ENCODE assay signal across 8 mouse cellular contexts in genomic region chr10:81570831-81571500, GRCm38 (mm10). TPM values are rescaled to one million over a fixed set of nuclear protein-coding genes. Genes with fewer than 3 reads are reported as not detected.
DNase-seq lines count a peak whose midpoint lies in the region; ATAC-seq and TF ChIP-seq lines count a peak whose summit lies in the region.

No protein-coding gene starts in this region.

- peak; percentile 94 to 96 for DNase-seq in heart, postnatal 10 days
- peak; percentile 96 to 98 for DNase-seq in kidney, postnatal 4 days
- DNase-seq in neural tube, embryonic 11.5 days (ENCODE audit: low spot score) = peak; percentile 97

- intact Hi-C loops in heart, postnatal 10 days (cut with DNase I) = no loop called here

- H3K4me2 ChIP-seq in forebrain, embryonic 13.5 days = peak overlapping the region; percentile 74
- H3K4me2 ChIP-seq in liver, embryonic 15.5 days = peak overlapping the region; percentile 95
- H3K4me2 ChIP-seq in neural tube, embryonic 11.5 days (ENCODE audit: low read depth) = peak overlapping the region; percentile 47
- peak overlapping the region; percentile 71 for H3K4me2 ChIP-seq in stomach, embryonic 16.5 days (ENCODE audit: low read depth, low read length)

- H3K27me3 ChIP-seq in ES-Bruce4 (ENCODE audit: control insufficient read depth, insufficient read depth, low read length, poor library complexity, severe bottlenecking) = no peaks in the 10 kb centered on the region
- H3K27me3 ChIP-seq in forebrain, embryonic 13.5 days = peaks cover 62% of the 10 kb centered on the region
- H3K27me3 ChIP-seq in liver, embryonic 15.5 days = peaks cover 50% of the 10 kb centered on the region
- H3K27me3 ChIP-seq in neural tube, embryonic 11.5 days (ENCODE audit: control insufficient read depth, insufficient read depth, low read length) = peaks cover 47% of the 10 kb centered on the region
- no peaks in the 10 kb centered on the region for H3K27me3 ChIP-seq in stomach, embryonic 16.5 days (ENCODE audit: control insufficient read depth, insufficient read depth, low read length)

- peak overlapping the region; percentile 54 for H3K9ac ChIP-seq in ES-Bruce4 (ENCODE audit: low read depth, poor library complexity, severe bottlenecking)
- peak overlapping the region; percentile 45; the same call in 1 of the 2 replicates for H3K9ac ChIP-seq in forebrain, embryonic 13.5 days
- peak overlapping the region; percentile 55 for H3K9ac ChIP-seq in liver, embryonic 15.5 days
- H3K9ac ChIP-seq in neural tube, embryonic 11.5 days (ENCODE audit: low read length) = no peak overlapping the region
- peak overlapping the region; percentile 69 for H3K9ac ChIP-seq in stomach, embryonic 16.5 days (ENCODE audit: low read length)

- 1% methylated on average over 32 of the region's 34 CpGs for WGBS in forebrain, embryonic 13.5 days
- under 1% methylated on average over 34 of the region's 34 CpGs for WGBS in liver, embryonic 15.5 days (ENCODE audit: insufficient replicate concordance)
- under 1% methylated on average over 32 of the region's 34 CpGs for WGBS in neural tube, embryonic 11.5 days
- 0% methylated on average over 33 of the region's 34 CpGs for WGBS in stomach, embryonic 16.5 days

- TF ChIP-seq EP300 in ES-Bruce4 (IDR thresholded peaks at IDR 0.05; ENCODE audit: insufficient read depth, low read depth, low read length) = no peak

- peaks cover 3% of the 10 kb centered on the region for H3K4me1 ChIP-seq in ES-Bruce4 (ENCODE audit: control insufficient read depth, insufficient read depth, low read length)
- peaks cover 70% of the 10 kb centered on the region for H3K4me1 ChIP-seq in forebrain, embryonic 13.5 days
- H3K4me1 ChIP-seq in liver, embryonic 15.5 days (replicated peaks) = peaks cover 79% of the 10 kb centered on the region
- H3K4me1 ChIP-seq in neural tube, embryonic 11.5 days (ENCODE audit: control insufficient read depth, insufficient read depth, low read length) = peaks cover 35% of the 10 kb centered on the region
- H3K4me1 ChIP-seq in stomach, embryonic 16.5 days (ENCODE audit: control insufficient read depth, insufficient read depth, low read length) = peaks cover 58% of the 10 kb centered on the region

- peak overlapping the region; percentile 72 for H3K4me3 ChIP-seq in ES-Bruce4 (ENCODE audit: low read depth, low read length)
- H3K4me3 ChIP-seq in forebrain, embryonic 13.5 days = peak overlapping the region; percentile 40
- peak overlapping the region; percentile 67 for H3K4me3 ChIP-seq in liver, embryonic 15.5 days (replicated peaks)
- peak overlapping the region; percentile 26 for H3K4me3 ChIP-seq in neural tube, embryonic 11.5 days (ENCODE audit: low read depth, low read length)
- peak overlapping the region; percentile 53 for H3K4me3 ChIP-seq in stomach, embryonic 16.5 days (replicated peaks; ENCODE audit: low read length)

- H3K36me3 ChIP-seq in ES-Bruce4 (ENCODE audit: control insufficient read depth, insufficient read depth, low read length, poor library complexity, severe bottlenecking) = no peaks in the 10 kb centered on the region
- H3K36me3 ChIP-seq in forebrain, embryonic 13.5 days (ENCODE audit: poor library complexity, severe bottlenecking) = peaks cover 15% of the 10 kb centered on the region
- H3K36me3 ChIP-seq in liver, embryonic 15.5 days (replicated peaks) = peaks cover 4% of the 10 kb centered on the region
- no peaks in the 10 kb centered on the region for H3K36me3 ChIP-seq in neural tube, embryonic 11.5 days (ENCODE audit: control insufficient read depth, insufficient read depth, low read length)
- H3K36me3 ChIP-seq in stomach, embryonic 16.5 days (ENCODE audit: control insufficient read depth, insufficient read depth, low read length) = peaks cover 4% of the 10 kb centered on the region

- no peak for TF ChIP-seq CTCF in ES-Bruce4 (IDR thresholded peaks at IDR 0.05; ENCODE audit: low read depth, low read length)

- peak; percentile 24; the same call in 1 of the 2 replicates for ATAC-seq in cerebellum, adult (ENCODE audit: insufficient number of reproducible peaks, low FRiP score, low TSS enrichment)
- ATAC-seq in forebrain, embryonic 13.5 days = peak; percentile 73
- peak; percentile 19 for ATAC-seq in liver, embryonic 15.5 days (ENCODE audit: insufficient read depth)
- peak; percentile 68 for ATAC-seq in neural tube, embryonic 11.5 days (ENCODE audit: insufficient read depth, low FRiP score, low TSS enrichment)
- peak; percentile 69 for ATAC-seq in stomach, embryonic 16.5 days (ENCODE audit: insufficient read depth, low FRiP score)

- no peaks in the 10 kb centered on the region for H3K9me3 ChIP-seq in ES-Bruce4 (replicated peaks; ENCODE audit: control insufficient read depth, insufficient read depth, low read length, poor library complexity, severe bottlenecking)
- no peaks in the 10 kb centered on the region for H3K9me3 ChIP-seq in forebrain, embryonic 13.5 days (replicated peaks)
- H3K9me3 ChIP-seq in liver, embryonic 15.5 days (replicated peaks) = no peaks in the 10 kb centered on the region
- no peaks in the 10 kb centered on the region for H3K9me3 ChIP-seq in neural tube, embryonic 11.5 days (ENCODE audit: control insufficient read depth, low read length)
- no peaks in the 10 kb centered on the region for H3K9me3 ChIP-seq in stomach, embryonic 16.5 days (replicated peaks; ENCODE audit: control insufficient read depth, low read length)

- H3K27ac ChIP-seq in ES-Bruce4 (ENCODE audit: insufficient read depth, low read length) = 0 out of 2 replicates have a peak overlapping the region, but pooled peaks have one; percentile 28
- H3K27ac ChIP-seq in forebrain, embryonic 13.5 days = peak overlapping the region; percentile 85
- peak overlapping the region; percentile 83 for H3K27ac ChIP-seq in liver, embryonic 15.5 days (replicated peaks)
- 0 out of 2 replicates have a peak overlapping the region, but pooled peaks have one; percentile 23 for H3K27ac ChIP-seq in neural tube, embryonic 11.5 days (ENCODE audit: low read depth, low read length)
- H3K27ac ChIP-seq in stomach, embryonic 16.5 days (ENCODE audit: low read length) = peak overlapping the region; percentile 86

- TF ChIP-seq POLR2A in ES-Bruce4 (IDR thresholded peaks at IDR 0.05; ENCODE audit: insufficient read depth, low read length) = no peak

RNA-seq across cellular contexts. Expression of gene Tle2, which starts 3.4 kb away (rescaled TPM):
- 3.1 and 3.8 TPM in 2 replicates for polyA plus RNA-seq in ES-Bruce4 (2011; ENCODE audit: insufficient read depth, insufficient read length, low read depth, missing spikeins)
- 15.1 and 17.7 TPM in 2 replicates for polyA plus RNA-seq in forebrain, embryonic 13.5 days (2015; fragmentation: Nextera tagmentation; extraction: Ambion mirVana)
- 10 to 100 TPM in 1 of 2 experiments, 1 to 10 TPM in 1; 8.1 to 11.2 TPM for total RNA-seq in heart, postnatal 10 days (2021)
- polyA plus RNA-seq in liver, embryonic 15.5 days (2015; fragmentation: Nextera tagmentation; extraction: Ambion mirVana) = 2.2 and 2.6 TPM in 2 replicates
- 7.0 and 7.3 TPM in 2 replicates for polyA plus RNA-seq in neural tube, embryonic 11.5 days (2014; fragmentation: Nextera tagmentation; extraction: Ambion mirVana)
- 20.6 and 23.6 TPM in 2 replicates for polyA plus RNA-seq in stomach, embryonic 16.5 days (2015; fragmentation: Nextera tagmentation; extraction: Ambion mirVana)

RNA-seq across cellular contexts. Expression of gene Aes, which starts 11.7 kb away (rescaled TPM):
- 148 and 152 TPM in 2 replicates for polyA plus RNA-seq in ES-Bruce4 (2011; ENCODE audit: insufficient read depth, insufficient read length, low read depth, missing spikeins)
- polyA plus RNA-seq in forebrain, embryonic 13.5 days (2015; fragmentation: Nextera tagmentation; extraction: Ambion mirVana) = 430 and 502 TPM in 2 replicates
- 100 to 1,000 TPM; 867 to 890 TPM for total RNA-seq in heart, postnatal 10 days (2021)
- 243 and 271 TPM in 2 replicates for polyA plus RNA-seq in liver, embryonic 15.5 days (2015; fragmentation: Nextera tagmentation; extraction: Ambion mirVana)
- polyA plus RNA-seq in neural tube, embryonic 11.5 days (2014; fragmentation: Nextera tagmentation; extraction: Ambion mirVana) = 266 and 278 TPM in 2 replicates
- polyA plus RNA-seq in stomach, embryonic 16.5 days (2015; fragmentation: Nextera tagmentation; extraction: Ambion mirVana) = 325 and 351 TPM in 2 replicates

RNA-seq across cellular contexts. Expression of gene Gna11, which starts 26.0 kb away (rescaled TPM):
- 32.0 and 35.3 TPM in 2 replicates for polyA plus RNA-seq in ES-Bruce4 (2011; ENCODE audit: insufficient read depth, insufficient read length, low read depth, missing spikeins)
- 79.0 and 84.3 TPM in 2 replicates for polyA plus RNA-seq in forebrain, embryonic 13.5 days (2015; fragmentation: Nextera tagmentation; extraction: Ambion mirVana)
- total RNA-seq in heart, postnatal 10 days (2021) = 10 to 100 TPM; 59.2 to 60.6 TPM
- polyA plus RNA-seq in liver, embryonic 15.5 days (2015; fragmentation: Nextera tagmentation; extraction: Ambion mirVana) = 20.3 and 24.6 TPM in 2 replicates
- polyA plus RNA-seq in neural tube, embryonic 11.5 days (2014; fragmentation: Nextera tagmentation; extraction: Ambion mirVana) = 74.6 and 78.8 TPM in 2 replicates
- polyA plus RNA-seq in stomach, embryonic 16.5 days (2015; fragmentation: Nextera tagmentation; extraction: Ambion mirVana) = 101 and 105 TPM in 2 replicates

RNA-seq across cellular contexts. Expression of gene Tle6, which starts 29.9 kb away (rescaled TPM):
- 15.0 and 18.5 TPM in 2 replicates for polyA plus RNA-seq in ES-Bruce4 (2011; ENCODE audit: insufficient read depth, insufficient read length, low read depth, missing spikeins)
- 1.8 and 4.1 TPM in 2 replicates for polyA plus RNA-seq in forebrain, embryonic 13.5 days (2015; fragmentation: Nextera tagmentation; extraction: Ambion mirVana)
- 10 to 100 TPM; 10.2 to 11.1 TPM for total RNA-seq in heart, postnatal 10 days (2021)
- polyA plus RNA-seq in liver, embryonic 15.5 days (2015; fragmentation: Nextera tagmentation; extraction: Ambion mirVana) = 3.5 TPM in 2 replicates
- 6.4 and 7.0 TPM in 2 replicates for polyA plus RNA-seq in neural tube, embryonic 11.5 days (2014; fragmentation: Nextera tagmentation; extraction: Ambion mirVana)
- polyA plus RNA-seq in stomach, embryonic 16.5 days (2015; fragmentation: Nextera tagmentation; extraction: Ambion mirVana) = 26.0 and 31.2 TPM in 2 replicates

RNA-seq across cellular contexts. Expression of gene BC025920, which starts 35.1 kb away (rescaled TPM):
- 3.2 and 3.9 TPM in 2 replicates for polyA plus RNA-seq in ES-Bruce4 (2011; ENCODE audit: insufficient read depth, insufficient read length, low read depth, missing spikeins)
- 2.0 and 3.7 TPM in 2 replicates for polyA plus RNA-seq in forebrain, embryonic 13.5 days (2015; fragmentation: Nextera tagmentation; extraction: Ambion mirVana)
- 1 to 10 TPM; 1.3 to 1.4 TPM for total RNA-seq in heart, postnatal 10 days (2021)
- 0.23 and 0.24 TPM in 2 replicates for polyA plus RNA-seq in liver, embryonic 15.5 days (2015; fragmentation: Nextera tagmentation; extraction: Ambion mirVana)
- 0.43 and 0.80 TPM in 2 replicates for polyA plus RNA-seq in neural tube, embryonic 11.5 days (2014; fragmentation: Nextera tagmentation; extraction: Ambion mirVana)
- 0.46 and 0.61 TPM in 2 replicates for polyA plus RNA-seq in stomach, embryonic 16.5 days (2015; fragmentation: Nextera tagmentation; extraction: Ambion mirVana)

Comparison
In these comparisons a context has a peak if more than half of its experiments do, and no peak if none do; other contexts are left out.
1. Peak in every context shown above with its lines: DNase-seq, ATAC-seq, H3K4me3 ChIP-seq and H3K27ac ChIP-seq.
2. H3K27ac ChIP-seq: peak in every context shown above with its lines; median percentile 86 in stomach, embryonic 16.5 days; 85 in forebrain, embryonic 13.5 days; 83 in liver, embryonic 15.5 days; 28 in ES-Bruce4; 23 in neural tube, embryonic 11.5 days.
3. ATAC-seq: peak in every context shown above with its lines; median percentile 73 in forebrain, embryonic 13.5 days; 69 in stomach, embryonic 16.5 days; 68 in neural tube, embryonic 11.5 days; 24 in cerebellum, adult; 19 in liver, embryonic 15.5 days.